Mouse (Mus musculus) granulocyte monocyte progenitor cell, adult 5-6 weeks (primary cell): ENCODE measurements around the gene Fam189a2. TPM values are rescaled to one million over a fixed set of nuclear protein-coding genes. Genes with fewer than 3 reads are reported as not detected.

Experiments
- ATAC-seq: replicated peaks from 2 replicates; pipeline ENCODE4 v1.8.0; 2016; ENCODE audit warnings: mild to moderate bottlenecking, moderate TSS enrichment, inconsistent platforms; ENCODE audit not compliant: poor library complexity, severe bottlenecking
- total RNA-seq, 2 experiments: library from RNA; stranded (forward) in 1 of 2; stranded (reverse) in 1 of 2; fragments of 200-712, 200-1000 nt in 1 of 2; fragments of >200 nt in 1 of 2; fragmentation: Nextera tagmentation in 1 of 2; gene quantifications; 2 replicates each; pipeline ENCODE4 v1.2.3; 2014 to 2017

Gene Fam189a2
- total RNA-seq, 2 experiments from 2014 or later = not detected

- ATAC-seq = no peak
Observed at GRCm38 (mm10) chr19:23984186-23984585, 46.6 kb downstream of the Fam189a2 start.

- no peak for ATAC-seq
Observed at GRCm38 (mm10) chr19:23980598-23980997, 50.2 kb downstream of the Fam189a2 start.

GRCm38 (mm10) chr19:23977901-23978443, 52.8 kb downstream of the Fam189a2 start:
- no peak for ATAC-seq

- no peak for ATAC-seq
Observed at GRCm38 (mm10) chr19:23972881-23973649, 57.8 kb downstream of the Fam189a2 start.

GRCm38 (mm10) chr19:23971391-23971790, 59.4 kb downstream of the Fam189a2 start:
- no peak for ATAC-seq

- no peak for ATAC-seq
Observed at GRCm38 (mm10) chr19:23970374-23970773, 60.4 kb downstream of the Fam189a2 start.

- no peak for ATAC-seq
Observed at GRCm38 (mm10) chr19:23968862-23969225, 62.0 kb downstream of the Fam189a2 start.

- no peak for ATAC-seq
Observed at GRCm38 (mm10) chr19:23968125-23968861, 62.5 kb downstream of the Fam189a2 start.

GRCm38 (mm10) chr19:23967156-23967555, 63.7 kb downstream of the Fam189a2 start:
- ATAC-seq = no peak

GRCm38 (mm10) chr19:23966376-23966775, 64.4 kb downstream of the Fam189a2 start:
- ATAC-seq = no peak

GRCm38 (mm10) chr19:23964401-23964910, 66.4 kb downstream of the Fam189a2 start:
- ATAC-seq = no peak

GRCm38 (mm10) chr19:23961516-23961915, 69.3 kb downstream of the Fam189a2 start:
- peak; percentile 79 for ATAC-seq

- no peak for ATAC-seq
Observed at GRCm38 (mm10) chr19:23960831-23961447, 69.9 kb downstream of the Fam189a2 start.

- no peak for ATAC-seq
Observed at GRCm38 (mm10) chr19:23960275-23960674, 70.5 kb downstream of the Fam189a2 start.

GRCm38 (mm10) chr19:23959870-23960269, 70.9 kb downstream of the Fam189a2 start:
- ATAC-seq = no peak

GRCm38 (mm10) chr19:23958925-23959324, 71.9 kb downstream of the Fam189a2 start:
- no peak for ATAC-seq

GRCm38 (mm10) chr19:23957563-23957962, 73.3 kb downstream of the Fam189a2 start:
- ATAC-seq = no peak

- no peak for ATAC-seq
Observed at GRCm38 (mm10) chr19:23956299-23956975, 74.4 kb downstream of the Fam189a2 start.

GRCm38 (mm10) chr19:23955461-23955860, 75.4 kb downstream of the Fam189a2 start:
- no peak for ATAC-seq

GRCm38 (mm10) chr19:23948301-23949000, 82.4 kb downstream of the Fam189a2 start:
- ATAC-seq = no peak
